Mouse (Mus musculus): ENCODE results near the gene Cask. TPM values are rescaled to one million over a fixed set of nuclear protein-coding genes. Genes with fewer than 3 reads are reported as not detected.

The Cask gene
- polyA plus RNA-seq, 1 experiment from 2014 or later: 5.7 TPM

- Histone ChIP-seq H3K9ac (no peak overlapping the region), H3K27ac (ENCODE audit: poor library complexity, severe bottlenecking) (no peak overlapping the region), H3K4me3 (no peak overlapping the region), H3K4me1 (replicated peaks) (no peaks in the 10 kb centered on the region), H3K4me2 (no peak overlapping the region), H3K27me3 (replicated peaks) (no peaks in the 10 kb centered on the region), H3K9me3 (replicated peaks) (no peaks in the 10 kb centered on the region), H3K36me3 (no peaks in the 10 kb centered on the region)
- ATAC-seq (ENCODE audit: insufficient number of reproducible peaks, low FRiP score): no peak
- WGBS: 77% methylated on average over 3 of the region's 3 CpGs
These were observed 273.5 kb downstream of the Cask start for GRCm38 (mm10) chrX:13577647-13578046.

- WGBS: 57% methylated on average over 2 of the region's 2 CpGs
- Histone ChIP-seq H3K4me3 (no peak overlapping the region), H3K27me3 (replicated peaks) (no peaks in the 10 kb centered on the region), H3K9me3 (replicated peaks) (no peaks in the 10 kb centered on the region), H3K4me2 (no peak overlapping the region), H3K4me1 (replicated peaks) (no peaks in the 10 kb centered on the region), H3K9ac (no peak overlapping the region), H3K36me3 (no peaks in the 10 kb centered on the region), H3K27ac (ENCODE audit: poor library complexity, severe bottlenecking) (no peak overlapping the region)
- ATAC-seq (ENCODE audit: insufficient number of reproducible peaks, low FRiP score): no peak
These were observed 274.6 kb downstream of the Cask start for GRCm38 (mm10) chrX:13576606-13577005.

GRCm38 (mm10) chrX:13574872-13575271 lies 276.3 kb downstream of the Cask start:
- Histone ChIP-seq H3K27me3 (replicated peaks) (no peaks in the 10 kb centered on the region), H3K4me1 (replicated peaks) (no peaks in the 10 kb centered on the region), H3K36me3 (no peaks in the 10 kb centered on the region), H3K9me3 (replicated peaks) (no peaks in the 10 kb centered on the region), H3K27ac (ENCODE audit: poor library complexity, severe bottlenecking) (no peak overlapping the region), H3K4me2 (no peak overlapping the region), H3K4me3 (no peak overlapping the region), H3K9ac (no peak overlapping the region)
- no peak for ATAC-seq (ENCODE audit: insufficient number of reproducible peaks, low FRiP score)
- 74% methylated on average over 3 of the region's 3 CpGs for WGBS

- no peak for ATAC-seq (ENCODE audit: insufficient number of reproducible peaks, low FRiP score)
These were observed 276.9 kb downstream of the Cask start for GRCm38 (mm10) chrX:13574298-13574697.

GRCm38 (mm10) chrX:13554504-13554903 lies 296.7 kb downstream of the Cask start:
- Histone ChIP-seq H3K4me2 (no peak overlapping the region), H3K9ac (no peak overlapping the region)
- WGBS: 46% methylated on average over 3 of the region's 3 CpGs

More at GRCm38 (mm10) chrX:13574298-13574697, 276.9 kb downstream of the Cask start:
- H3K27me3 ChIP-seq (replicated peaks): no peaks in the 10 kb centered on the region
- no peak overlapping the region for H3K9ac ChIP-seq
- no peak overlapping the region for H3K27ac ChIP-seq (ENCODE audit: poor library complexity, severe bottlenecking)
- WGBS: 61% methylated on average over 2 of the region's 2 CpGs
- H3K36me3 ChIP-seq: no peaks in the 10 kb centered on the region
- H3K4me1 ChIP-seq (replicated peaks): no peaks in the 10 kb centered on the region
- H3K9me3 ChIP-seq (replicated peaks): no peaks in the 10 kb centered on the region
- H3K4me2 ChIP-seq: no peak overlapping the region
- H3K4me3 ChIP-seq: no peak overlapping the region

GRCm38 (mm10) chrX:13552288-13552687 lies 298.9 kb downstream of the Cask start:
- Histone ChIP-seq H3K4me1 (replicated peaks) (no peaks in the 10 kb centered on the region), H3K4me2 (no peak overlapping the region), H3K27ac (ENCODE audit: poor library complexity, severe bottlenecking) (no peak overlapping the region), H3K9ac (no peak overlapping the region), H3K9me3 (replicated peaks) (no peaks in the 10 kb centered on the region), H3K27me3 (replicated peaks) (no peaks in the 10 kb centered on the region), H3K4me3 (no peak overlapping the region), H3K36me3 (no peaks in the 10 kb centered on the region)
- no peak for ATAC-seq (ENCODE audit: insufficient number of reproducible peaks, low FRiP score)
- WGBS: 80% methylated on average over 2 of the region's 2 CpGs

More at GRCm38 (mm10) chrX:13554504-13554903, 296.7 kb downstream of the Cask start:
- no peak overlapping the region for H3K4me3 ChIP-seq
- no peaks in the 10 kb centered on the region for H3K9me3 ChIP-seq (replicated peaks)
- H3K36me3 ChIP-seq: no peaks in the 10 kb centered on the region
- no peaks in the 10 kb centered on the region for H3K27me3 ChIP-seq (replicated peaks)
- ATAC-seq (ENCODE audit: insufficient number of reproducible peaks, low FRiP score): no peak
- H3K27ac ChIP-seq (ENCODE audit: poor library complexity, severe bottlenecking): no peak overlapping the region
- H3K4me1 ChIP-seq (replicated peaks): no peaks in the 10 kb centered on the region

GRCm38 (mm10) chrX:13551566-13551965 lies 299.6 kb downstream of the Cask start:
- Histone ChIP-seq H3K4me2 (no peak overlapping the region), H3K4me1 (replicated peaks) (no peaks in the 10 kb centered on the region), H3K27ac (ENCODE audit: poor library complexity, severe bottlenecking) (no peak overlapping the region), H3K27me3 (replicated peaks) (no peaks in the 10 kb centered on the region), H3K9ac (no peak overlapping the region), H3K4me3 (no peak overlapping the region), H3K9me3 (replicated peaks) (no peaks in the 10 kb centered on the region), H3K36me3 (no peaks in the 10 kb centered on the region)
- 77% methylated on average over 4 of the region's 4 CpGs for WGBS
- no peak for ATAC-seq (ENCODE audit: insufficient number of reproducible peaks, low FRiP score)

GRCm38 (mm10) chrX:13549100-13549499 lies 302.1 kb downstream of the Cask start:
- Histone ChIP-seq H3K4me1 (replicated peaks) (no peaks in the 10 kb centered on the region), H3K9me3 (replicated peaks) (no peaks in the 10 kb centered on the region), H3K27ac (ENCODE audit: poor library complexity, severe bottlenecking) (no peak overlapping the region), H3K4me2 (no peak overlapping the region), H3K36me3 (no peaks in the 10 kb centered on the region), H3K4me3 (no peak overlapping the region), H3K27me3 (replicated peaks) (no peaks in the 10 kb centered on the region), H3K9ac (no peak overlapping the region)
- WGBS: 68% methylated on average over 4 of the region's 4 CpGs
- no peak for ATAC-seq (ENCODE audit: insufficient number of reproducible peaks, low FRiP score)

- Histone ChIP-seq H3K4me3 (no peak overlapping the region), H3K9me3 (replicated peaks) (no peaks in the 10 kb centered on the region), H3K4me2 (no peak overlapping the region), H3K36me3 (no peaks in the 10 kb centered on the region), H3K27me3 (replicated peaks) (peaks cover 34% of the 10 kb centered on the region), H3K9ac (no peak overlapping the region), H3K27ac (ENCODE audit: poor library complexity, severe bottlenecking) (no peak overlapping the region), H3K4me1 (replicated peaks) (peaks cover 9% of the 10 kb centered on the region)
- 87% methylated on average over 8 of the region's 8 CpGs for WGBS
- no peak for ATAC-seq (ENCODE audit: insufficient number of reproducible peaks, low FRiP score)
These were observed 329.9 kb downstream of the Cask start for GRCm38 (mm10) chrX:13521288-13521687.

- 79% methylated on average over 4 of the region's 4 CpGs for WGBS
- H3K27me3 ChIP-seq (replicated peaks): peaks cover 40% of the 10 kb centered on the region
These were observed 330.6 kb downstream of the Cask start for GRCm38 (mm10) chrX:13520566-13520965.

GRCm38 (mm10) chrX:13519408-13519783 lies 331.8 kb downstream of the Cask start:
- H3K4me1 ChIP-seq (replicated peaks): peaks cover 9% of the 10 kb centered on the region
- H3K9ac ChIP-seq: no peak overlapping the region
- H3K4me3 ChIP-seq: no peak overlapping the region
- 0 out of 2 replicates have a peak overlapping the region, but pooled peaks have one; percentile 33 for H3K27ac ChIP-seq (ENCODE audit: poor library complexity, severe bottlenecking)
- peaks cover 39% of the 10 kb centered on the region for H3K27me3 ChIP-seq (replicated peaks)
- no peak overlapping the region for H3K4me2 ChIP-seq
- 34% methylated on average over 5 of the region's 5 CpGs for WGBS
- no peak for ATAC-seq (ENCODE audit: insufficient number of reproducible peaks, low FRiP score)
- H3K9me3 ChIP-seq (replicated peaks): no peaks in the 10 kb centered on the region
- no peaks in the 10 kb centered on the region for H3K36me3 ChIP-seq

More at GRCm38 (mm10) chrX:13520566-13520965, 330.6 kb downstream of the Cask start:
- H3K4me1 ChIP-seq (replicated peaks): peaks cover 9% of the 10 kb centered on the region
- H3K36me3 ChIP-seq: no peaks in the 10 kb centered on the region
- no peak overlapping the region for H3K4me3 ChIP-seq
- H3K9ac ChIP-seq: no peak overlapping the region
- no peak overlapping the region for H3K4me2 ChIP-seq
- no peak overlapping the region for H3K27ac ChIP-seq (ENCODE audit: poor library complexity, severe bottlenecking)
- no peaks in the 10 kb centered on the region for H3K9me3 ChIP-seq (replicated peaks)
- no peak for ATAC-seq (ENCODE audit: insufficient number of reproducible peaks, low FRiP score)

- Histone ChIP-seq H3K9ac (no peak overlapping the region), H3K27me3 (replicated peaks) (peaks cover 39% of the 10 kb centered on the region), H3K4me1 (replicated peaks) (peaks cover 9% of the 10 kb centered on the region), H3K36me3 (no peaks in the 10 kb centered on the region), H3K27ac (ENCODE audit: poor library complexity, severe bottlenecking) (0 out of 2 replicates have a peak overlapping the region, but pooled peaks have one; percentile 33), H3K4me2 (no peak overlapping the region), H3K4me3 (no peak overlapping the region), H3K9me3 (replicated peaks) (no peaks in the 10 kb centered on the region)
- WGBS: 33% methylated on average over 4 of the region's 4 CpGs
- no peak for ATAC-seq (ENCODE audit: insufficient number of reproducible peaks, low FRiP score)
These were observed 332.3 kb downstream of the Cask start for GRCm38 (mm10) chrX:13518781-13519407.

Measured in heart, embryonic 12.5 days (tissue).